Mouse (Mus musculus) midbrain, postnatal 0 days (tissue): ENCODE measurements around the gene Gm6793. TPM values are rescaled to one million over a fixed set of nuclear protein-coding genes. Genes with fewer than 3 reads are reported as not detected.
A peak's percentile ranks its signal among the peaks of the same experiment; 100 is the strongest.

Source experiments
- ATAC-seq: fragments of 200-750 bp; cut with Nextera tagmentation; 2 replicates; pipeline ENCODE4 v1.8.0; 2017; ENCODE audit warnings: moderate number of reproducible peaks, mild to moderate bottlenecking, moderate TSS enrichment, moderate library complexity; ENCODE audit not compliant: low FRiP score
- DNase-seq: peaks from one replicate; pipeline ENCODE4 v3.0.0-alpha.2; 2015; ENCODE audit warnings: low spot score
- H3K27ac ChIP-seq: fragments of 300-500 bp; sonication (generic); 2 replicates; pipeline ENCODE4 v1.5.1; 2014; ENCODE audit warnings: low read depth, mild to moderate bottlenecking, low read length, mixed read lengths
- H3K27me3 ChIP-seq: fragments of 300-500 bp; sonication (generic); 2 replicates; pipeline ENCODE4 v1.6.1; 2014; ENCODE audit warnings: low read length, control low read depth, mixed read lengths; ENCODE audit not compliant: insufficient read depth
- H3K36me3 ChIP-seq: fragments of 300-500 bp; sonication (generic); 2 replicates; pipeline ENCODE4 v1.6.1; 2014; ENCODE audit warnings: low read length, control low read depth, mixed read lengths; ENCODE audit not compliant: insufficient read depth
- H3K4me1 ChIP-seq: fragments of 300-500 bp; sonication (generic); 2 replicates; pipeline ENCODE4 v1.6.1; 2014; ENCODE audit warnings: mild to moderate bottlenecking, control low read depth, antibody characterized with exemption, low read length, mixed read lengths; ENCODE audit not compliant: insufficient read depth
- H3K4me2 ChIP-seq: fragments of 300-500 bp; sonication (generic); 2 replicates; pipeline ENCODE4 v1.6.1; 2014; ENCODE audit warnings: low read depth, mild to moderate bottlenecking, low read length, mixed read lengths; ENCODE audit not compliant: poor library complexity, severe bottlenecking
- H3K4me3 ChIP-seq: fragments of 300-500 bp; sonication (generic); 2 replicates; pipeline ENCODE4 v1.5.1; 2014; ENCODE audit warnings: low read depth, mild to moderate bottlenecking, low read length, moderate library complexity
- H3K9ac ChIP-seq: fragments of 300-500 bp; sonication (generic); replicated peaks from 2 replicates; pipeline ENCODE4 v1.6.1; 2014; ENCODE audit warnings: mild to moderate bottlenecking, low read length, moderate library complexity, mixed read lengths; ENCODE audit not compliant: poor library complexity, severe bottlenecking
- H3K9me3 ChIP-seq: fragments of 300-500 bp; sonication (generic); 2 replicates; pipeline ENCODE4 v1.6.1; 2016; ENCODE audit warnings: low read length, control low read depth
- CTCF ChIP-seq: IDR thresholded peaks from 2 replicates; pipeline ENCODE4 v1.5.1; 2016; ENCODE audit warnings: antibody characterized with exemption, mild to moderate bottlenecking
- WGBS: fragments of 180-500 bp; shearing (Covaris S2); extraction: QIAGEN DNeasy Blood & Tissue Kit; methylation state at CpG from one replicate; pipeline ENCODE4 v1.1.7; 2014; 5-methylcytosine and 5-hydroxymethylcytosine counted together
- polyA plus RNA-seq: library from polyadenylated mRNA; unstranded; fragments of >200 nt; fragmentation: Nextera tagmentation; extraction: Ambion mirVana; gene quantifications from 2 replicates; pipeline ENCODE4 v1.2.1, GENCODE M21; 2015
- total RNA-seq: library from RNA; depleted of rRNA; stranded (reverse); fragments of >200 nt; gene quantifications from 2 replicates; pipeline ENCODE4 v1.2.3, GENCODE M21; 2014

The Gm6793 gene
- total and polyA plus RNA-seq, 2 experiments from 2014 or later, result 0.99 TPM; not detected in 1

GRCm38 (mm10) chr8:111982116-111982515 lies 32.7 kb downstream of the Gm6793 start:
- peak; percentile 44; the same call in 1 of the 2 replicates for TF ChIP-seq CTCF
- Histone ChIP-seq H3K4me1 (no peaks in the 10 kb centered on the region), H3K4me2 (no peak overlapping the region), H3K9me3 (no peaks in the 10 kb centered on the region), H3K9ac (no peak overlapping the region), H3K27me3 (no peaks in the 10 kb centered on the region), H3K27ac (no peak overlapping the region), H3K4me3 (no peak overlapping the region), H3K36me3 (peaks cover 6% of the 10 kb centered on the region)
- 80% methylated on average over 7 of the region's 7 CpGs for WGBS
- no peak for DNase-seq
- ATAC-seq, result no peak

- no peak overlapping the region for H3K4me3 ChIP-seq
- H3K27me3 ChIP-seq, result no peaks in the 10 kb centered on the region
- no peak overlapping the region for H3K4me2 ChIP-seq
- WGBS, result 72% methylated on average over 10 of the region's 10 CpGs
- H3K9ac ChIP-seq, result no peak overlapping the region
- no peak for ATAC-seq
- no peak for TF ChIP-seq CTCF
- H3K9me3 ChIP-seq, result no peaks in the 10 kb centered on the region
- H3K4me1 ChIP-seq, result no peaks in the 10 kb centered on the region
- no peak for DNase-seq
- peaks cover 6% of the 10 kb centered on the region; the same call in 1 of the 2 replicates for H3K36me3 ChIP-seq
- H3K27ac ChIP-seq, result no peak overlapping the region
Measured at GRCm38 (mm10) chr8:111978147-111978546, 36.7 kb downstream of the Gm6793 start.

GRCm38 (mm10) chr8:111976326-111976725 lies 38.5 kb downstream of the Gm6793 start:
- H3K4me3 ChIP-seq, result no peak overlapping the region
- H3K9me3 ChIP-seq, result no peaks in the 10 kb centered on the region
- ATAC-seq (no peak), DNase-seq (no peak)
- H3K4me1 ChIP-seq, result no peaks in the 10 kb centered on the region
- no peak overlapping the region for H3K27ac ChIP-seq
- 95% methylated on average over 2 of the region's 2 CpGs for WGBS
- TF ChIP-seq CTCF, result no peak
- H3K27me3 ChIP-seq, result no peaks in the 10 kb centered on the region
- peaks cover 8% of the 10 kb centered on the region for H3K36me3 ChIP-seq
- H3K4me2 ChIP-seq, result no peak overlapping the region
- H3K9ac ChIP-seq, result no peak overlapping the region

GRCm38 (mm10) chr8:111975706-111976105 lies 39.1 kb downstream of the Gm6793 start:
- H3K9me3 ChIP-seq, result no peaks in the 10 kb centered on the region
- no peaks in the 10 kb centered on the region for H3K4me1 ChIP-seq
- H3K4me2 ChIP-seq, result no peak overlapping the region
- DNase-seq, result no peak
- no peak overlapping the region for H3K27ac ChIP-seq
- no peak overlapping the region for H3K9ac ChIP-seq
- H3K4me3 ChIP-seq, result no peak overlapping the region
- TF ChIP-seq CTCF, result no peak
- H3K36me3 ChIP-seq, result peaks cover 10% of the 10 kb centered on the region
- 95% methylated on average over 2 of the region's 2 CpGs for WGBS
- H3K27me3 ChIP-seq, result no peaks in the 10 kb centered on the region
- no peak for ATAC-seq

GRCm38 (mm10) chr8:111974138-111974537 lies 40.7 kb downstream of the Gm6793 start:
- no peaks in the 10 kb centered on the region for H3K27me3 ChIP-seq
- peaks cover 10% of the 10 kb centered on the region for H3K36me3 ChIP-seq
- no peak for TF ChIP-seq CTCF
- DNase-seq (no peak), ATAC-seq (no peak)
- no peak overlapping the region for H3K4me2 ChIP-seq
- WGBS, result 97% methylated on average over 12 of the region's 12 CpGs
- no peaks in the 10 kb centered on the region for H3K4me1 ChIP-seq
- no peak overlapping the region for H3K27ac ChIP-seq
- H3K4me3 ChIP-seq, result no peak overlapping the region
- no peaks in the 10 kb centered on the region for H3K9me3 ChIP-seq
- no peak overlapping the region for H3K9ac ChIP-seq

GRCm38 (mm10) chr8:111968991-111969390 lies 45.8 kb downstream of the Gm6793 start:
- ATAC-seq, result no peak
- DNase-seq, result no peak
- H3K36me3 ChIP-seq, result peaks cover 5% of the 10 kb centered on the region; the same call in 1 of the 2 replicates
- H3K27me3 ChIP-seq, result no peaks in the 10 kb centered on the region
- no peak overlapping the region for H3K4me2 ChIP-seq
- WGBS, result 13% methylated on average over 5 of the region's 5 CpGs
- H3K4me1 ChIP-seq, result no peaks in the 10 kb centered on the region
- TF ChIP-seq CTCF, result no peak
- H3K4me3 ChIP-seq, result no peak overlapping the region
- no peaks in the 10 kb centered on the region for H3K9me3 ChIP-seq
- H3K27ac ChIP-seq, result no peak overlapping the region
- H3K9ac ChIP-seq, result no peak overlapping the region
